Mouse (Mus musculus) erythroblast, embryonic 14.5 days (primary cell): ENCODE data around the gene Actr3b.

Experiments
- GATA1 ChIP-seq: IDR thresholded peaks from 2 replicates; pipeline ENCODE4 v1.6.1; 2012; ENCODE audit warnings: low read length, inconsistent platforms, mixed read lengths
- TAL1 ChIP-seq: IDR thresholded peaks from 3 replicates; pipeline ENCODE4 v1.6.1; 2012; ENCODE audit warnings: low read length, inconsistent platforms, mixed read lengths

GRCm38 (mm10) chr5:25759460-25760409, at the start of gene Actr3b:
- TF ChIP-seq GATA1 (no peak), TAL1 (no peak)
